Mouse (Mus musculus): ENCODE measurements around the gene Rabep2. TPM values are rescaled to one million over a fixed set of nuclear protein-coding genes. Genes with fewer than 3 reads are reported as not detected.
"Not testable (repeated sequence)": the region's sequence is repeated elsewhere in the genome, so short reads cannot be mapped to it uniquely, and the experiment has no call there.

Gene Rabep2
- total RNA-seq, 2 experiments from 2014 or later: 6.7 to 21.4 TPM

DNA sequence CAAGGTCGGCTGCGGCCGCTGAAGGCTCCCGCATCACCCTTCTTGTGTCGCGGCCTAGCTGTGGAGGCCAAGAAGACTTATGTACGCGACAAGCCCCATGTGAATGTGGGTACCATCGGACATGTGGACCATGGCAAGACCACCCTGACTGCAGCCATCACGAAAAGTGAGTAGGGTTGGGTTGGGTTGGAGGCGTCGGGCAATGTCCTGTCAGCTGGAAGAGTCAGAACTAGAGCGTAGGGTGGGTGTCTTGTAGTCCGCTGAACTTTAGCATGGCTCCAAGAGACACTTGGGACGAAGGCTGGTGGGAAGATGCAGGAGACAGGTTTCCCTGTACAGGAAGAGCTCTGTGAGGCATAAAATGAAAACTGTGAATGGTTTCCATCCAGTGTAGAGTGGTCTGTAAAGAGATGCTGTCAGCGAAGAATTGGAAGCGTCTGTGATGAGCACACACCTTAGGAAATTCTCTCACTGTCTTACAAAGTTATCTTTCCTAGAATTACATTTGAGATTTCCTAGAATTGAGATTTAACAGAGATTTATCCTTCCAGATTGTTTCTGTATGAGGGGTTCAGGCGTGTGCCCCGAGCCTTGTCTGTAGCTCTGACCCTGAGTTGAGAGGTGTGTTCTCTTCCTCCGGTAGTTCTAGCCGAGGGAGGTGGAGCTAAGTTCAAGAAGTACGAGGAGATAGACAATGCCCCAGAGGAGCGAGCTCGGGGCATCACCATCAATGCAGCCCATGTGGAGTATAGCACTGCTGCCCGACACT lies 59.2 kb downstream of the Rabep2 start:
- ATAC-seq (ENCODE audit: poor library complexity, severe bottlenecking): not testable (repeated sequence)

DNA sequence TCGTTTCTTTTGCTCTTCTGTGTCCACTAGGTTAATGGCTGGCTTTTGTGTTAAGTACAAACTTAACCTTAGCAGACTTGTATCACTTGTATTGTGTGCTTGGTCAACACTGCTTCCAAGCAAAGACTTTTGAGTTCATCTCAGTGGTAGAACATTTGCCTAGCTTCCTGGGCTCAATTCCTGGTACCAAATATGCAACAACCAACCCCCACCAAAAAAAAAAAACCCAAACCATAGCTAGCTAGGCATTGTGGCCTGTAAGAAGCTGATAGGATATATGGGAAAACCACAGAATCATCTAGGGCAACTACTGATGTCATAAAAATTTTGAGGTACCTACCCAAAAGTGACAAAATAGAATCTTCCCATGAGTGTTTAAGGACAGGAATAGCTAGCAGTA lies 62.4 kb downstream of the Rabep2 start:
- ATAC-seq (ENCODE audit: poor library complexity, severe bottlenecking): no peak

- no peak for ATAC-seq (ENCODE audit: poor library complexity, severe bottlenecking)
These were observed 63.4 kb downstream of the Rabep2 start for GRCm38 (mm10) chr7:126491973-126492372.

DNA sequence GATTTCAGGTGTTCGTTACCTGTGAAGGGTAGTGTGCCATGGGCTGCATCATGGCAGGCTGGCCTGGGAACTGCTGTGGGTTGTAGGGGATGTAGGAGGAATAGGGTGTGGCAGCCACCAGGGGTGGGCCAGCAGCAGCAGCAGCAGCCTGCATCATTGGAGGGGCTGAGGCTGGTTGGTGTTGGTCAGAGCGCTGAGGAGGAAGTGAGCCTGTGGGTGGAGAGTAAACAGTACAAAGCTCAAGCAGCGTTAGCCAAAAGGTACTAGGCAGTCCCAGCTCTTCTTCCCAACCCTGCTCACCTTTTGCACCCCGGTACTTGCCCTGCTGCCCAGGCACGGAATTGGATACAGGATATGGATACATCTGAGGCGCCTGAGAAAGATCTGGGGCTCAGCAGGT lies 65.6 kb downstream of the Rabep2 start:
- ATAC-seq (ENCODE audit: poor library complexity, severe bottlenecking): no peak

GRCm38 (mm10) chr7:126496475-126496874 lies 67.9 kb downstream of the Rabep2 start:
- no peak for ATAC-seq (ENCODE audit: poor library complexity, severe bottlenecking)

GRCm38 (mm10) chr7:126497966-126498365 lies 69.4 kb downstream of the Rabep2 start:
- no peak for ATAC-seq (ENCODE audit: poor library complexity, severe bottlenecking)

Other genes starting within 250 kb of the Rabep2 start
- 128 and 140 TPM in 2 replicates for gene Xpo6, start 228.3 kb upstream of the Rabep2 start, total RNA-seq (2015)
- gene Xpo6, start 228.3 kb upstream of the Rabep2 start, total RNA-seq (2017): 58.6 and 65.2 TPM in 2 replicates
- 4.7 and 5.2 TPM in 2 replicates for gene Sbk1, start 156.1 kb upstream of the Rabep2 start, total RNA-seq (2015)
- gene Sbk1, start 156.1 kb upstream of the Rabep2 start, total RNA-seq (2017): 5.1 and 5.6 TPM in 2 replicates
- gene Lat, start 59.2 kb upstream of the Rabep2 start, total RNA-seq (2015): 3.2 and 7.3 TPM in 2 replicates
- gene Lat, start 59.2 kb upstream of the Rabep2 start, total RNA-seq (2017): 3.3 and 6.3 TPM in 2 replicates
- gene Spns1, start 51.3 kb upstream of the Rabep2 start, total RNA-seq (2015): 7.9 and 11.5 TPM in 2 replicates
- gene Spns1, start 51.3 kb upstream of the Rabep2 start, total RNA-seq (2017): 6.8 and 10.6 TPM in 2 replicates
- gene Nfatc2ip, start 32.0 kb upstream of the Rabep2 start, total RNA-seq (2015): 10.1 and 11.7 TPM in 2 replicates
- gene Nfatc2ip, start 32.0 kb upstream of the Rabep2 start, total RNA-seq (2017): 13.9 and 16.6 TPM in 2 replicates
- gene Cd19, start 13.9 kb upstream of the Rabep2 start, total RNA-seq (2015): 0.20 and 1.1 TPM in 2 replicates
- 0.24 TPM in 1 of 2 replicates, not detected in the other for gene Cd19, start 13.9 kb upstream of the Rabep2 start, total RNA-seq (2017)
- 0.07 and 0.52 TPM in 2 replicates for gene Atp2a1, start 34.3 kb downstream of the Rabep2 start, total RNA-seq (2015)
- gene Atp2a1, start 34.3 kb downstream of the Rabep2 start, total RNA-seq (2017): not detected in 2 replicates
- gene Sh2b1, start 46.7 kb downstream of the Rabep2 start, total RNA-seq (2015): 18.2 and 20.6 TPM in 2 replicates
- gene Sh2b1, start 46.7 kb downstream of the Rabep2 start, total RNA-seq (2017): 9.9 and 10.6 TPM in 2 replicates
- 40.2 and 44.3 TPM in 2 replicates for gene Tufm, start 58.6 kb downstream of the Rabep2 start, total RNA-seq (2015)
- 33.8 and 44.9 TPM in 2 replicates for gene Tufm, start 58.6 kb downstream of the Rabep2 start, total RNA-seq (2017)
- 75.5 and 84.4 TPM in 2 replicates for gene Atxn2l, start 74.7 kb downstream of the Rabep2 start, total RNA-seq (2015)
- 26.1 and 40.5 TPM in 2 replicates for gene Atxn2l, start 74.7 kb downstream of the Rabep2 start, total RNA-seq (2017)
- 110 and 121 TPM in 2 replicates for gene Eif3c, start 137.7 kb downstream of the Rabep2 start, total RNA-seq (2015)
- 131 and 143 TPM in 2 replicates for gene Eif3c, start 137.7 kb downstream of the Rabep2 start, total RNA-seq (2017)
- gene Apobr, start 156.2 kb downstream of the Rabep2 start, total RNA-seq (2015): 27.6 and 30.3 TPM in 2 replicates
- gene Apobr, start 156.2 kb downstream of the Rabep2 start, total RNA-seq (2017): 98.7 and 99.5 TPM in 2 replicates
- 106 and 118 TPM in 2 replicates for gene Cln3, start 157.1 kb downstream of the Rabep2 start, total RNA-seq (2015)
- 59.5 and 77.8 TPM in 2 replicates for gene Cln3, start 157.1 kb downstream of the Rabep2 start, total RNA-seq (2017)
- 2.5 and 2.9 TPM in 2 replicates for gene Il27, start 166.2 kb downstream of the Rabep2 start, total RNA-seq (2015)
- gene Il27, start 166.2 kb downstream of the Rabep2 start, total RNA-seq (2017): 3.0 and 4.8 TPM in 2 replicates
- gene Nupr1, start 202.1 kb downstream of the Rabep2 start, total RNA-seq (2015): 54.7 and 61.4 TPM in 2 replicates
- gene Nupr1, start 202.1 kb downstream of the Rabep2 start, total RNA-seq (2017): 108 and 126 TPM in 2 replicates
- 42.1 and 55.6 TPM in 2 replicates for gene Sgf29, start 220.6 kb downstream of the Rabep2 start, total RNA-seq (2015)
- 27.3 and 35.5 TPM in 2 replicates for gene Sgf29, start 220.6 kb downstream of the Rabep2 start, total RNA-seq (2017)
- gene Sult1a1, start 247.7 kb downstream of the Rabep2 start, total RNA-seq (2015): 4.8 and 6.6 TPM in 2 replicates
- 6.6 and 6.9 TPM in 2 replicates for gene Sult1a1, start 247.7 kb downstream of the Rabep2 start, total RNA-seq (2017)

All from megakaryocyte, adult 5-6 weeks (primary cell).